Mouse (Mus musculus): ENCODE measurements at regions not wholly inside any gene's neighbourhood (a gene's known extent, or its start where the extent isn't known, plus 50 kb on each side); places are given as distances from the start of the nearest gene placed in this dataset.

DNA sequence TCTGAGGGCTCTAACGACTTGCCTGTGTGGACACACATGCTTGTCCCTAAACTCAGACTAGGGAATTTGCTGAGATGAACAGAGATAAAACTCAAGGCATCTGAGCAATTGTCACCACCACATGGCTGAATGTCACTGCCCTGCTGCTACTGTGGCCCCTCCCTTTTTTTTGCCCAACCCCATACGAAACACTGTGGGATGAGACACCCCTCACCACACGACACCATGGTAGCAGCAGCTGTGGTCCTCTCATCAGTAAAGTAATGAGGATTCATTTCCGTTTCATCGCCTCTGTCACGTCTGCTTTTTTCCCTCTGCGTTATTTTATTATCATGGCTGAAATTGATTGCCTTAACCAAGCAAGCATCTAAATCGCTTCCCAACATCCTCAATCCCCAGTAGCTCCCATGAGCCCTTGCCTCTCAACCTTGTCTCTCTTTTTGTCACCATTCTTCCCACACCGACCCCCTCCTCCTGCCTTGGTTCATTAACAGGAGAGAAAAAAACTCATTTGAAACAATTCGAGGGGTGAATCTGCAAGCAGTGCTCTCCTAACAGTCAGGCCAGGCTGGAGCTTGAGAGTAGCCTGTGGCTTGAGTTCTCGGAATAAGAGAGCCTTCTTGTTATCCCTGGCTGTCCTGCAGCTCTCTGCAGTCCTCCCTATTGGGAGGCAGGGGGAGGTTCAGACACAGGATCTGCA is 1215.8 kb downstream of the Agbl1 start:
- DNase-seq (ENCODE audit: extremely low spot score, low spot score), result no peak
- Histone ChIP-seq H3K27ac (0 out of 2 replicates have a peak overlapping the region, but pooled peaks have one; percentile 35), H3K4me1 (peaks cover 9% of the 10 kb centered on the region; the same call in 1 of the 2 replicates), H3K27me3 (ENCODE audit: poor library complexity, severe bottlenecking) (no peaks in the 10 kb centered on the region), H3K4me3 (no peak overlapping the region), H3K36me3 (replicated peaks) (no peaks in the 10 kb centered on the region), H3K9me3 (no peaks in the 10 kb centered on the region)
- WGBS, result 68% methylated on average over 11 of the region's 11 CpGs

DNA sequence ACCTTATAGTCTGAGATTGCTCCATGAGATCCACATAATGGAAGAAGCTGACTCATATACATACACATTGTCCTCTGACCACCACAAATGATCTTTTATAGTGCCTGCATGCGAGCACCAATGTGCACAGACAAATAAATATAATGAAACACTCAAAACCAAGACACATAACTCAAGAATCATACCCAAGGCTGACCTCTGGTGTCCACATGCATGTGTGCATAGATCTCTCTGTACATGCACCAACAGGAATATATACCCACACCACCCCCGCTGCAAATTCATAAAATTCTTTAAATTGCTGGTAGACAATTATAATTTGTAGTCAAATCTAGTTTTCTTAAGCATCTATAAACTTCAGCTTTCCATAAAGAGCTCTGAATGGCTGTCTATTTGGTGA is 1211.9 kb downstream of the Agbl1 start:
- no peak for DNase-seq (ENCODE audit: extremely low spot score, low spot score)
- Histone ChIP-seq H3K27me3 (ENCODE audit: poor library complexity, severe bottlenecking) (no peaks in the 10 kb centered on the region), H3K27ac (no peak overlapping the region), H3K4me1 (peaks cover 9% of the 10 kb centered on the region; the same call in 1 of the 2 replicates), H3K4me3 (no peak overlapping the region), H3K36me3 (replicated peaks) (no peaks in the 10 kb centered on the region), H3K9me3 (no peaks in the 10 kb centered on the region)
- 81% methylated on average over 2 of the region's 2 CpGs for WGBS

DNA sequence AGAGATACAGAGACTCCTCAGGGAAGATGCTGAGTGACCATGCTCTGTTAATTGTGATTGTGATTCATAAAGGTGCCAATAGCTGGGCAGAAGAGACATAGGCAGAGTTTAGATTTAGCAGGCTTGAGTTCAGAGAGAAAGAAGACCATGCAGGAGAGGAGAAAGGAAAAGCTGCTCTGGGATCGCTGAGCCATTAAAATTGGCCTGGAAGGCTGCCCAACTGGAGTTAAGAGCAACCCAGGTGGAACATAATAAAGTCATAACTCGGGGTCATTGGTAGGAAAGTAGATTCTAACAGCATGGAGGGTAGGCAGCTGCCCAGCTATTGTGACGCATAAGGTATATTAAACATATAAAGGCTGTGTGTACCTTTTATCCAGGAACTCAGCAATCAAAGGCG is 1183.9 kb downstream of the Agbl1 start:
- no peaks in the 10 kb centered on the region for H3K9me3 ChIP-seq
- WGBS, result 88% methylated on average over 4 of the region's 4 CpGs

More for the DNA sequence above, 1183.9 kb downstream of the Agbl1 start:
- Histone ChIP-seq H3K27me3 (ENCODE audit: poor library complexity, severe bottlenecking) (no peaks in the 10 kb centered on the region), H3K36me3 (replicated peaks) (no peaks in the 10 kb centered on the region), H3K4me3 (no peak overlapping the region), H3K27ac (no peak overlapping the region), H3K4me1 (no peaks in the 10 kb centered on the region)
- DNase-seq (ENCODE audit: extremely low spot score, low spot score), result no peak
